Mouse (Mus musculus): ENCODE measurements around the gene Scgb2b24.

The Scgb2b24 gene

GRCm38 (mm10) chr7:33739212-33739611, at the start of gene Scgb2b24:
TSS of gene Scgb2b24 (minus strand) at chr7:33739312.
- DNase-seq = no peak

DNA sequence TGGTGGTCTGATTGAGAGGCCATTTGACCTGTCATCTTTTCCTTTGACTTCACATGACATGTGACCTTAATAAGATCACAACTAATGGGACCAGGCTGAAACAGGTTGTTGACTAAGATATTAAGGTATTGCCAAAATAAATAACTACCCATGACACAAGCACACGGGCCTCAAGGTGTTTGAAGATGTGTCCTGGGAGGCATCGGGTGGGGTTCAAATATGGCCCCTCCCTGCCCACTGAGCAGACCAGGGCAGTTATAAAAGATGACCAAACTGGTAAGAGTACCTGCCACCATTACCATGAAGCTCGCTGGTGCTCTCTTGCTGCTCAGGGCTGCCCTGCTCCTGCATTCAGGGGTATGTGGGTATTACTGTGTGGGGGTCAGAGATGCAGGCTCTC, 4.4 kb upstream of the Scgb2b24 start, which contains the start of gene Scgb1b24:
Gene Scgb1b24, plus strand, starts transcription at position 301 of the 400 bp plus-strand sequence.
- no peak for DNase-seq

- DNase-seq = no peak
These were observed 49.2 kb downstream of the Scgb2b24 start for GRCm38 (mm10) chr7:33689864-33690263.

Data from right cerebral cortex, postnatal 14 days (tissue).